23 mouse cellular contexts compared by ENCODE assay signal in genomic region chr17:70772120-70772899, GRCm38 (mm10).
A peak's percentile ranks its signal among the peaks of the same experiment; 100 is the strongest.
DNase-seq lines count a peak whose midpoint lies in the region; ATAC-seq and TF ChIP-seq lines count a peak whose summit lies in the region.
"Had no signal": no experiment of that assay in that cellular context is flagged by ENCODE, and none has a peak within 500 bp of the region (broad histone marks: within the 10 kb centered on the region; RNA-seq: fewer than 3 reads in every experiment).

No protein-coding gene starts in this region.

- DNase-seq in heart, embryonic 10.5 days (ENCODE audit: low spot score): no peak
- DNase-seq in heart, adult 11 months: no peak
- no peak for DNase-seq in layer of hippocampus, adult 2 months (ENCODE audit: low spot score in 2 of 2)
- DNase-seq in layer of hippocampus, postnatal 10 days (ENCODE audit: low spot score in 2 of 2): no peak
- no peak for DNase-seq in embryonic facial prominence, embryonic 10.5 days (ENCODE audit: low spot score)
- no peak for DNase-seq in right cerebral cortex, postnatal 14 days
- DNase-seq: adrenal gland, postnatal 36 days; cerebellum, adult 11-12 months; cerebellum, postnatal 14 days; embryo, embryonic 11 days; heart, postnatal 14 days; layer of hippocampus, postnatal 36 days; right cerebral cortex, postnatal 25 days had no signal

- 0 out of 2 replicates have a peak, but pooled peaks have one; percentile 20 for TF ChIP-seq EP300 in ES-Bruce4 (IDR thresholded peaks at IDR 0.05; ENCODE audit: insufficient read depth, low read depth, low read length)

- 0 out of 2 replicates have a peak overlapping the region, but pooled peaks have one; percentile 16 for H3K27ac ChIP-seq in heart, embryonic 10.5 days
- peak overlapping the region; percentile 36; the same call in 1 of the 2 replicates for H3K27ac ChIP-seq in layer of hippocampus, adult 2 months
- H3K27ac ChIP-seq in ES-Bruce4 (ENCODE audit: insufficient read depth, low read length): peak overlapping the region; percentile 72
- peak overlapping the region; percentile 26; the same call in 1 of the 2 replicates for H3K27ac ChIP-seq in embryonic facial prominence, embryonic 10.5 days (replicated peaks)
- H3K27ac ChIP-seq: hindbrain, embryonic 15.5 days; liver, embryonic 14.5 days; midbrain, embryonic 15.5 days; neural tube, embryonic 15.5 days; stomach, embryonic 15.5 days had no signal

- TF ChIP-seq CTCF in layer of hippocampus, adult 2 months (conservative IDR thresholded peaks at IDR 0.05): no peak
- no peak for TF ChIP-seq CTCF in ES-Bruce4 (IDR thresholded peaks at IDR 0.05; ENCODE audit: low read depth, low read length)

- 13% methylated on average over 10 of the region's 10 CpGs for WGBS in heart, embryonic 10.5 days
- 8% methylated on average over 10 of the region's 10 CpGs for WGBS in embryonic facial prominence, embryonic 10.5 days

- no peak for TF ChIP-seq POLR2A in ES-Bruce4 (IDR thresholded peaks at IDR 0.05; ENCODE audit: insufficient read depth, low read length)

- no peaks in the 10 kb centered on the region for H3K36me3 ChIP-seq in heart, embryonic 10.5 days
- no peaks in the 10 kb centered on the region for H3K36me3 ChIP-seq in ES-Bruce4 (ENCODE audit: control insufficient read depth, insufficient read depth, low read length, poor library complexity, severe bottlenecking)
- H3K36me3 ChIP-seq in embryonic facial prominence, embryonic 10.5 days (replicated peaks): no peaks in the 10 kb centered on the region
- H3K36me3 ChIP-seq: heart, embryonic 12.5 days; midbrain, embryonic 15.5 days; neural tube, embryonic 15.5 days; stomach, embryonic 15.5 days had no signal

- H3K27me3 ChIP-seq in heart, embryonic 10.5 days (ENCODE audit: insufficient read depth, poor library complexity, severe bottlenecking): no peaks in the 10 kb centered on the region
- no peaks in the 10 kb centered on the region for H3K27me3 ChIP-seq in ES-Bruce4 (ENCODE audit: control insufficient read depth, insufficient read depth, low read length, poor library complexity, severe bottlenecking)
- no peaks in the 10 kb centered on the region for H3K27me3 ChIP-seq in embryonic facial prominence, embryonic 10.5 days (replicated peaks; ENCODE audit: low read depth, poor library complexity, severe bottlenecking)
- H3K27me3 ChIP-seq: heart, embryonic 12.5 days; hindbrain, embryonic 15.5 days; midbrain, embryonic 15.5 days; neural tube, embryonic 15.5 days; Patski; stomach, embryonic 15.5 days had no signal

- no peaks in the 10 kb centered on the region for H3K9me3 ChIP-seq in heart, embryonic 10.5 days
- no peaks in the 10 kb centered on the region for H3K9me3 ChIP-seq in ES-Bruce4 (replicated peaks; ENCODE audit: control insufficient read depth, insufficient read depth, low read length, poor library complexity, severe bottlenecking)
- H3K9me3 ChIP-seq in embryonic facial prominence, embryonic 10.5 days: no peaks in the 10 kb centered on the region
- H3K9me3 ChIP-seq: heart, embryonic 12.5 days; hindbrain, embryonic 15.5 days; midbrain, embryonic 15.5 days; neural tube, embryonic 15.5 days; stomach, embryonic 15.5 days had no signal

- 0 out of 2 replicates have a peak, but pooled peaks cover 9% of the 10 kb centered on the region for H3K4me1 ChIP-seq in heart, embryonic 10.5 days
- no peaks in the 10 kb centered on the region for H3K4me1 ChIP-seq in ES-Bruce4 (ENCODE audit: control insufficient read depth, insufficient read depth, low read length)
- peaks cover 15% of the 10 kb centered on the region for H3K4me1 ChIP-seq in embryonic facial prominence, embryonic 10.5 days
- H3K4me1 ChIP-seq: hindbrain, embryonic 15.5 days; neural tube, embryonic 15.5 days; stomach, embryonic 15.5 days had no signal

- H3K4me3 ChIP-seq in heart, embryonic 10.5 days: no peak overlapping the region
- H3K4me3 ChIP-seq in layer of hippocampus, adult 2 months: no peak overlapping the region
- peak overlapping the region; percentile 11; the same call in 1 of the 2 replicates for H3K4me3 ChIP-seq in ES-Bruce4 (ENCODE audit: low read depth, low read length)
- no peak overlapping the region for H3K4me3 ChIP-seq in embryonic facial prominence, embryonic 10.5 days
- H3K4me3 ChIP-seq: heart, embryonic 12.5 days; hindbrain, embryonic 15.5 days; midbrain, embryonic 15.5 days; neural tube, embryonic 15.5 days; stomach, embryonic 15.5 days had no signal

- H3K9ac ChIP-seq in ES-Bruce4 (ENCODE audit: low read depth, poor library complexity, severe bottlenecking): peak overlapping the region; percentile 45; the same call in 1 of the 2 replicates
- H3K9ac ChIP-seq: heart, embryonic 12.5 days; hindbrain, embryonic 15.5 days; liver, embryonic 14.5 days; midbrain, embryonic 15.5 days; neural tube, embryonic 15.5 days; stomach, embryonic 15.5 days had no signal

- ATAC-seq in activated CD4-positive, CD25-positive, alpha-beta regulatory T cell, adult 4 months: no peak
- ATAC-seq: intestine, embryonic 16.5 days; midbrain, embryonic 15.5 days; Patski had no signal

Comparison
In these comparisons a context has a peak if more than half of its experiments do, and no peak if none do; other contexts are left out.
1. H3K27ac ChIP-seq: peak in every context shown above with its lines; median percentile 72 in ES-Bruce4; 36 in layer of hippocampus, adult 2 months; 26 in embryonic facial prominence, embryonic 10.5 days; 16 in heart, embryonic 10.5 days.